Mouse (Mus musculus) right cerebral cortex, postnatal 36 days (tissue): ENCODE measurements around the gene Timm29.
A peak's percentile ranks its signal among the peaks of the same experiment; 100 is the strongest.

Source experiments
- DNase-seq, 2 experiments: peaks; one replicate each; pipeline ENCODE4 v3.0.0; 2022; ENCODE audit warnings: low spot score in 2 of 2, mixed read lengths in 1 of 2

Timm29 gene

GRCm38 (mm10) chr9:21578226-21578625 is 14.3 kb upstream of the Timm29 start:
- no peak for DNase-seq

- no peak for DNase-seq
Measured at GRCm38 (mm10) chr9:21585401-21585800, 7.1 kb upstream of the Timm29 start.

DNA sequence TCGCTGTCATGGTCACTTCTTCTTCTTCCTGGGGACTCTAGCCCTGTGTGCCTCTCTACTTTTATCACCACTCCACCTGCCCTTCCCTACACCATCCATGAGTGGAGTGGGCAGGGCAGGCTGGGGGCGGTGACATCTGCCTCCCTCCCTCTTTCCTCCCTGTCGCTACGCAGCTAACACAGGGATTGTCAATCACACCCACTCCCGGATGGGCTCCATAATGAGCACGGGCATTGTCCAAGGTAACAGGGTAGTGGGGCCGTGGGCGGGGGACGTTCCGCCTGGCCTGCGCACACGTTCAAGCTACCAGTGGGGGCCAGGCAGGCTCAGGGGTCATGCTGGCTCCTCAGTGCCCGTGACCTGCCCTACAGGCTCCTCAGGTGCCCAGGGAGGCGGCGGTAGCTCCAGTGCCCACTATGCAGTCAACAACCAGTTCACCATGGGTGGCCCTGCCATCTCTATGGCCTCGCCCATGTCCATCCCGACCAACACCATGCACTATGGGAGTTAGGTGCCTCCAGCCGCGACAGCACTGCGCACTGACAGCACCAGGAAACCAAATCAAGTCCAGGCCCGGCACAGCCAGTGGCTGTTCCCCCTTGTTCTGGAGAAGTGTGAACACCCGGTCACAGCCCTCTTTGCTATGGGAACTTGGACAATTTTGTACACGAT is 4.7 kb upstream of the Timm29 start:
- DNase-seq: no peak

GRCm38 (mm10) chr9:21588350-21588749 is 4.2 kb upstream of the Timm29 start:
- DNase-seq: no peak

- DNase-seq: no peak
Measured at GRCm38 (mm10) chr9:21589538-21589937, 3.0 kb upstream of the Timm29 start.

GRCm38 (mm10) chr9:21591127-21591830 is 1.2 kb upstream of the Timm29 start:
- no peak for DNase-seq

- DNase-seq: no peak
Measured at GRCm38 (mm10) chr9:21591831-21592702, 455 bp upstream of the Timm29 start.

DNA sequence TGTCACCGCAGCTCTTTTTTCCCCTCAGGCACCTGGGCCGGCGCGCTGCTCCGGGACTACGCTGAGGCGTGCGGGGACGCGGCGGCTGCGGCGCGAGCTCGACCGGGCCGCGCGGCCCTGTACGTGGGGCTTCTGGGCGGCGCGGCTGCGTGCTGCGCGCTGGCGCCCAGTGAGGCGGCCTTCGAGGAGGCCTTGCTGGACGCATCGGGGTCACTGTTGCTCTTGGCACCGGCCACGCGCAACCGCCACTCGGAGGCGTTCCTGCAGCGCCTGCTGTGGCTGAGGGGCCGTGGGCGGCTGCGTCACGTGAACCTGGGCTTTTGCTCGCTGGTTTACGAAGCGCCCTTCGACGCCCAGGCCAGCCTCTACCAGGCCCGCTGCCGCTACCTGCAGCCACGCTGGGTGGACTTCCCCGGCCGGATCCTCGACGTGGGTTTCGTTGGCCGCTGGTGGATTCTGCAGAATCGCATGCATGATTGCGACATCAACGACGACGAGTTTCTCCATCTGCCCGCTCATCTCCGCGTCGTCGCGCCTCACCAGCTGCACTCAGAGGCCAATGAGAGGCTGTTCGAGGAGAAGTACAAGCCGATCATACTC is 700 bp downstream of the Timm29 start:
- DNase-seq: peak; percentile 56 to 69

DNA sequence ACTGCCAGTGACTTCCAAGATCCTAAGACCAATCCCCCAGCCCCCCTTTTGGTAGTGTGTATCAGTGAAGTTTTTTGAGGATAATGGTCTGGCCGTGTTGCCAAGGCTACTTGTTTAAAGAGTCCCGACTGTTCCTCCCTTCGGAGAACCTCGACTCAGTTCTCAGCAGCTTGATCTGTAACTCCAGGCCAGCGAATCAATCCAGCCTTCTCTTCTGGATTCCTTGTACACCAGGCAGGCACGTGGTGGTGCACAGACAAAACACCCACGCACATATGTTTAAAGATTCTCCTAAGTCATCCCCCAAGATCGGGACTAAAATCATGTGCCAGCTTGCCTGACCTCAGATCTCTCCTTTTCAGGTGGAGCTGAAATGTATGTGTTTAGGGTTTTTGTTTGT is 1.8 kb downstream of the Timm29 start:
- peak in 1 of 2 experiments; percentile 45 for DNase-seq

DNA sequence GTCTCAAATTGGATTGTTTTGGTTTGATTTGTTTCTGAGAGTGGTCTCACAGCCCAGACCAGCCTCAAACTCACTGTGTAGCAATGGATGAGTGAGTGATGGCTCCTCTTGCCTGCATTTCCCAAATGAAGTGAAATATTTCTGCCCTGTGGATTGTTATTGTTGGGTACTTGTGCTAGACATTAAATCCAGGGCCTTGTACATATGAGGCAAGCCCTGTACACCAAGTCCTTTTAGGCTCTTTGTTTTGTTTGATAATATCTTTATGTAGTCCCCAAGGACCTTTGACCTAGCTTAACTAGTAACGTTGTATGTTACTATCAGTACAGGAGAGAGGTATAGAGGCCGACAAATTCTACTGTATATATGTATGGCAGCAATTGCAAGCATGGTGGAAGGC is 2.3 kb downstream of the Timm29 start:
- DNase-seq: no peak

- DNase-seq: no peak
Measured at GRCm38 (mm10) chr9:21598198-21598597, 5.7 kb downstream of the Timm29 start.

DNA sequence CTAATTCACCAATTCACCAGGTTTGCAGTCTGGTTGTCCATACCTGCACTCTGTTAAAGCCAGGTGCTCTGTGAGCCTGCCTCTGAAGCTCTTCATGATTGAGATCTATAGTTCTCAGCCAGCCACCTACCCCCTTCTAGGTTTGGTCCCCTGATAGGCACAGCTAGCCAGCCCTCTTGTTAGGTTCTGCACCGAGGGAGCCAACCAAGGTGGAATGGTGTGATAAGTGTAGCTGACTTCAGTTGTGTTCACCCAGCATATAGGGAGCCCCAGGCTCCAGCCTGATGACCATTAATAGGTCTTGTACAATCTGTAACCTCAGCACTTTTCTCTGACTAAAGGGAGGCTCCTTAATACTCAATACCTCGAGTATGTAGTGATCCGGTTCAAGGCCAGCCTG is 7.7 kb downstream of the Timm29 start:
- no peak for DNase-seq

GRCm38 (mm10) chr9:21601073-21601472 is 8.6 kb downstream of the Timm29 start:
- DNase-seq: no peak

DNA sequence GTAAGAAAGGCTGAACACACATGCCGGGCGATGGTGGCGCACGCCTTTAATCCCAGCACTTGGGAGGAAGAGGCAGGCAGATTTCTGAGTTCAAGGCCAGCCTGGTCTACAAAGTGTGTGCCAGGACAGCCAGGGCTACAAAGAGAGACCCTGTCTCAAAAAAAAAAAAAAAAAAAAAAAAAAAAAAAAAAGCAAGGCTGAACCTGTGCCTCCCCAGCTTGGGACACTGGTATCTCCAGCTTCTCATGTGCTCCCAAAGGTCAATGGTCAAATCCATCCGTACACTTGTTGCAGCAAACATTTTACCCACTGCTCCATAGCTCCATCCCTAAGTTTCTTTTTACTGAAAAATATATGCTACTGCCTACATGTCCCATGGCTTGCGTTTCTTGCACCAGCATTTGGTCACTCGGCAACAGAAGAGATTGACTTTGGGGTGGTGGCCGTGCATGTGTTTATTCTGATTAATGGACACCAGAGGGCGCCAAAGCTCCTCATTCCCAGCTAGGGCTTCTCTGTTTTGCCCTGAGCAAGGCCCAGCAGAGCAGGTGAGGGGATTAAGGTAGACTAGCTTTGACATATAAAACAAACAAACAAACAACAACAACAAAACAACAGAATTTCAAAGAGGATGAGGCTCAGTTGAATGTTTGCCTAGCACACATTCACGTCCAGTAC is 9.3 kb downstream of the Timm29 start:
- DNase-seq: no peak

DNA sequence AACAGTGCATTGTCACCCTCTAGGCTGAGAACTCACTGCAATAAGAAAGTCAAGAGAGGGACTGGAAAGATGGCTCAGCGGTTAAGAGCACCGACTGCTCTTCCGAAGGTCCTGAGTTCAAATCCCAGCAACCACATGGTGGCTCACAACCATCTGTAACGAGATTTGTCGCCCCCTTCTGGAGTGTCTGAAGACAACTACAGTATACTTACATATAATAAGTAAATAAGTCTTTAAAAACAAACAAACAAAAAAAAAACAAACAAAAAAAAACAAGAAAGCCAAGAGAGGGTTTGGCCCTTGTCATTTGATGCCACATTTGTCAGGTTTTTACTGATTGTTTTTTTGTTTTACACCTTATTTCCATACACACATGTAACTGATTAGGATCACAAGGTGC is 11.6 kb downstream of the Timm29 start:
- DNase-seq: no peak

GRCm38 (mm10) chr9:21605865-21606264 is 13.3 kb downstream of the Timm29 start:
- DNase-seq: no peak

- no peak for DNase-seq
Measured at GRCm38 (mm10) chr9:21606648-21607047, 14.1 kb downstream of the Timm29 start.

GRCm38 (mm10) chr9:21609861-21610260 is 17.3 kb downstream of the Timm29 start:
- DNase-seq: no peak

DNA sequence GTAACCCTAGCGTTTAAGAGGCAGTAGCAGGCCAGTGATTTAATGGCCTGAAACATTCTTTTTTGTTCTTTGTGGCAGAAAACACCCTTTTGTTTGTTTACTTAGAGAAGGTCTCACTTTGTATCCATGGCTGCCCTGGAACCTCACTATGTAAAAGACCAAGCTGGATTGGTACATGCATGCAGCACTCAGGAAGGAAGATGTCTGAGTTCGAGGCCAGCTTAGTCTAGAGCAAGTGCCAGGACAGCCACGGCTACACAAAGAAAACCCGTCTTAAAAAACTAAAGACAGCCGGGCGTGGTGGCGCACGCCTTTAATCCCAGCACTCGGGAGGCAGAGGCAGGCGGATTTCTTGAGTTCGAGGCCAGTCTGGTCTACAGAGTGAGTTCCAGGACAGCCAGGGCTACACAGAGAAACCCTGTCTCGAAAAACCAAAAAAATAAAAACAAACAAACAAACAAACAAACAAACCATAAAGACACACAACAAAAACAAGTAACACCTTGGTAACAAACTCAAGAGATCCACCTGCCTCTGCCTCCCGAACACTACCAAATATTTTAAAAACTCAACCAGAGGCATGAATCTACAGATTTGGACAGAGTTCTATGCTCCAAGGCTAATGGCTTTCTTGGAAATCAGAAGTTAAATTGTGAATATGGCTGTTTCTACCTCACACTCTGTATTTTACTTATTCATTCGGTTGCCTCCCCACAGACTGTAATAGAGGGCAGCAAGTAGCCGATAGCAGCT is 22.5 kb downstream of the Timm29 start:
- no peak for DNase-seq

DNA sequence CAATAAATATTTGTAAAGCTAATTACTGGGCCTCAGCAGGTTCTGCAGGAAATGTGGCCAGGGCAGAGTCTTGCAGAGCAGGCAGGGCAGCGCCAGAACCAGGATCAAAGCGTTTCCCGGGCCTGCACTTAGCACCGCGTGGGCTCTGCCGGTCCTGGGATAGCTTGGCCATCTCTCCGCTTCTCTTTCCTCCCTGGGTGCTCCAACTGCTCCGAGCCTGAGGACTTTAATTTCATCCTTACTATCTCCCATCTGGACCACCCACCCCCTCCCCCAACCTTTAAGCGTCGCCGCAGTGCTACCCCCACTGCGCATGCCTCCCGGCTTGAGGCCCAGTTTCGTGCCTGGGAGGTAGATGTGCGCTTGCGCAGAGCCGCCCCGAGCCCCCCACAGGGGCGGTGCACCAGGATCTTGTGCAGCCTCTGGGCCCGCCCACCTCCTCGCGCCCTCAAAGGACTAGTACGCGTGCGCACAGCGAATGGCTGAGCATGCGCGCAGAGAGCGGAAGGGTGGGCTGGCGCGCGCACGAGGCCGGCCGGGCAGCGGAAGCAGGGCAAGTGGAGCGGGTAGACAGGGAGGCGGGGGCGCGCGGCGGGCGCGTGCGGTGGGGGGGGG is 23.2 kb downstream of the Timm29 start, which contains the start of gene Smarca4:
TSS of gene Smarca4 (plus strand) at position 553 of the 615 bp plus-strand sequence.
- DNase-seq: peak; percentile 99 to 100
